Mouse (Mus musculus) embryo, embryonic 10.5 days (tissue): ENCODE measurements at regions not wholly inside any gene's neighbourhood (a gene's known extent, or its start where the extent isn't known, plus 50 kb on each side); places are given as distances from the start of the nearest gene placed in this dataset.
A peak's percentile ranks its signal among the peaks of the same experiment; 100 is the strongest.

Experiments
- DNase-seq: peaks from one replicate; pipeline ENCODE4 v3.0.0-alpha.2; 2015; ENCODE audit warnings: low spot score

GRCm38 (mm10) chr1:190526046-190526445, 355.5 kb upstream of the Prox1 start:
- peak; percentile 7 for DNase-seq

- no peak for DNase-seq
These were observed 329.6 kb upstream of the Prox1 start for GRCm38 (mm10) chr1:190500106-190500505.

GRCm38 (mm10) chr1:190497474-190497873, 327.0 kb upstream of the Prox1 start:
- no peak for DNase-seq

- DNase-seq, result no peak
These were observed 325.4 kb upstream of the Prox1 start for GRCm38 (mm10) chr1:190495741-190496520.

GRCm38 (mm10) chr1:190486551-190487104, 316.1 kb upstream of the Prox1 start:
- no peak for DNase-seq

GRCm38 (mm10) chr1:190483366-190483765, 312.9 kb upstream of the Prox1 start:
- DNase-seq, result no peak

GRCm38 (mm10) chr1:190481071-190481470, 310.6 kb upstream of the Prox1 start:
- DNase-seq, result no peak

- peak; percentile 18 for DNase-seq
These were observed 310.1 kb upstream of the Prox1 start for GRCm38 (mm10) chr1:190480601-190481000.

GRCm38 (mm10) chr1:190472761-190473160, 302.2 kb upstream of the Prox1 start:
- DNase-seq, result no peak

GRCm38 (mm10) chr1:190470336-190470735, 299.8 kb upstream of the Prox1 start:
- DNase-seq, result no peak

- no peak for DNase-seq
These were observed 287.1 kb upstream of the Prox1 start for GRCm38 (mm10) chr1:190457541-190458061.

- DNase-seq, result no peak
These were observed 283.0 kb upstream of the Prox1 start for GRCm38 (mm10) chr1:190453549-190453948.

GRCm38 (mm10) chr1:190452115-190452842, 281.8 kb upstream of the Prox1 start:
- no peak for DNase-seq

GRCm38 (mm10) chr1:190448263-190448662, 277.7 kb upstream of the Prox1 start:
- DNase-seq, result no peak

GRCm38 (mm10) chr1:190447253-190447652, 276.7 kb upstream of the Prox1 start:
- DNase-seq, result no peak

- DNase-seq, result no peak
These were observed 276.2 kb upstream of the Prox1 start for GRCm38 (mm10) chr1:190446676-190447075.

- no peak for DNase-seq
These were observed 273.9 kb upstream of the Prox1 start for GRCm38 (mm10) chr1:190444366-190444765.

- no peak for DNase-seq
These were observed 272.7 kb upstream of the Prox1 start for GRCm38 (mm10) chr1:190443234-190443633.

GRCm38 (mm10) chr1:190442166-190442565, 271.7 kb upstream of the Prox1 start:
- DNase-seq, result no peak

- DNase-seq, result no peak
These were observed 268.3 kb upstream of the Prox1 start for GRCm38 (mm10) chr1:190438789-190439188.

- DNase-seq, result no peak
These were observed 252.4 kb upstream of the Prox1 start for GRCm38 (mm10) chr1:190422874-190423273.

GRCm38 (mm10) chr1:190419709-190420108, 249.2 kb upstream of the Prox1 start:
- DNase-seq, result no peak

- peak; percentile 36 for DNase-seq
These were observed 246.8 kb upstream of the Prox1 start for GRCm38 (mm10) chr1:190417326-190417725.
